Mouse (Mus musculus) cerebellum, adult 18-20 months (tissue): ENCODE data around the gene Vps35l.

Source experiments
- DNase-seq, 2 experiments: peaks; one replicate each; pipeline ENCODE4 v3.0.0; 2021

Gene Vps35l

DNA sequence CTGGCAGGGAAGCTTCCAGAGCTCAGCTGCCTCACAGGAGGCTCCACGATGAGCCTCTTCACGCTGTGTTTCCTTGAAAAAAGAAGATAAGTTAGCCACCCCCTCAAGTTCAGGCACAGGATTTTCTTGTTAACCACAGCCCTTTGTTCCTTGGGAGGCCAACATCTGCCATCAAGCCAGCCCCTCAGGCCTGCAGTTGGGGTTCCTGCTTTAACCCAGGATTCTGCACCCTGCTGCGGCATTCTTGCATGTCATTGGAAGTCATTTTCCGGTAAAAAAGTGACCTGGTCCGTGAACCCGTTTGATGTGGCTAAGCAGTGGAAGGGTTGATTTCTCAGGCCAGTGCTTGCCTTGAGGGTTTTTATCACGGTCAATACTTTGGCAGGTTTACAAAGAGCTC, 84.4 kb downstream of the Vps35l start:
- DNase-seq, result no peak

DNA sequence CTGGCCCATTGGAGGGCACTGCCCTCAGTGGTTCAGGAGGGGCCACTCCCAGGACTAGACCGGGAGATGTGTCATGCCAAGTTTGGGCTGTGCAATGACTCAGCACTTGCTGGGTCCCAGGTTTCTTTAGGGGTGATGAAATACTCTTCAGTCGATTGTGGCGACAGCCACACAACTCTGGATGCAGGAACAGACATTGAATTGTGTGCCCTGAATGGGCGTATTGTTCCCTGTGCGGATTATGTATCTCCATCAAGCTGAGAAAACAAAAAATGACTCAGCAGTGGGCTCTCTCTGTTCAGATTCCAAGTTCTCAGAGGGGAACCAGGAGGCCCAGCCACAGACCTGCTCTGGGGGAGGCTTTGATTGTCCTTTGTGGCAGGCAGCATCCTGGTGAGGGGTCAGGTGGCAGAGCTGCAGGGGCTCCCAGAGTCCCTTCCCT, 88.0 kb downstream of the Vps35l start:
- peak in 1 of 2 experiments; percentile 40 for DNase-seq

GRCm38 (mm10) chr7:118837901-118838300, 97.9 kb downstream of the Vps35l start:
- peak; percentile 35 to 53 for DNase-seq

- peak; percentile 52 to 54 for DNase-seq
Observed at GRCm38 (mm10) chr7:118841030-118841745, 101.2 kb downstream of the Vps35l start.

GRCm38 (mm10) chr7:118841796-118842195, 101.8 kb downstream of the Vps35l start:
- peak; percentile 36 to 43 for DNase-seq

DNA sequence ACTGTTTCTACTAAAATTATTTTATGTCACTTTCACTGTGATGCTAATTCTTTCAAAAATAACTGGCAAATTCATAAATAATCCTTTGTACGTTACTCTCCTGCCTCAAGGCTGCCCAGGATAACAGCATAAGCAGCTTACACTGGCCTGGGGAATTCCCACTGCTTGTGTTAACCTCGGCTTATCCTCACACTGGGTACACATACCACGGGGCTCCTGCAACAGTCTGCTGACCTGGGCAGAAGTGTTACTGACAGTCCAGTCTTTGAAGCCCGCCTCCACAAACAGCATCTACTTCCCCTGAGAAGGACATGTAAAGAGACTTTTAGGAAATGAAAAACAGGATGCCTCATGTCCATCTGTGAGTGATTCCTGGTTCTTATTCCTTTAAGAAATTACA, 102.9 kb downstream of the Vps35l start:
- no peak for DNase-seq

DNA sequence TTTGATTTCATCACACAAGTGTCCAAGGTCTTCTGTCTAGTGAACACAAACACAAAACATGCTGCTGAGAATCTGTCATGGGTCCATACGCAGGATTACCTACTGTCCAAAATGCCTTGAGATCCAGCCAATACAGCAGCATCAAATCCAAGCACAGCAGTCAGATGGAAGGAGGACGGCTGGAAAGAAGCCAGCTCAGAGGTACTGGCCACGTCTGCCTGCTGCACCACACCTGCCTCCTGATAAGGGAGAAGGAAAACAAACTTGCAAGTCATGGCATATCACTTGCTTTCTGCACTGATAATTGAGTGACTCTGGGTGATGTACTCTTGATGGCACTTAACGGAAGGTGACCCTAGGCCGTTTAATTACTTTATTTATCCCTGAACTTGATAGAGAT, 105.1 kb downstream of the Vps35l start:
- DNase-seq, result no peak

DNA sequence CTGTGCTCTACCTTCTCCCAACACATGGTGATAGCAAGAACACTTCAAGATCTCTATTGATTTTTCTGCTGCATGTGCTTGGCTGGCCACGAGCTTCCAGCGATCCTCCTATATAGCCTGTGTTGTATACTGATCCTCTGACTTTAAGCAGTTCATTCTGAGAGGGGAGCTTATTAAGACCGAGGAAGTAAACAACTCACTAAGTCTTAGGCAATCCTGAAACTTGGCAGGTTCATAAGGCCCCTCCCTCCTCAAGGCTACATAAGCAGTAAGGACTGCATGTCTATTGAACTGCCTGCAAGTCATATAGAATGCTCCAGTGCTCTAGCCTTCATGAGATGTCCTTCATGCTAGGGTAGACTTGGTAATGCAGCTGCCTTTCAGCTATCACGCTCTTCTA, 106.3 kb downstream of the Vps35l start:
- DNase-seq, result no peak

DNA sequence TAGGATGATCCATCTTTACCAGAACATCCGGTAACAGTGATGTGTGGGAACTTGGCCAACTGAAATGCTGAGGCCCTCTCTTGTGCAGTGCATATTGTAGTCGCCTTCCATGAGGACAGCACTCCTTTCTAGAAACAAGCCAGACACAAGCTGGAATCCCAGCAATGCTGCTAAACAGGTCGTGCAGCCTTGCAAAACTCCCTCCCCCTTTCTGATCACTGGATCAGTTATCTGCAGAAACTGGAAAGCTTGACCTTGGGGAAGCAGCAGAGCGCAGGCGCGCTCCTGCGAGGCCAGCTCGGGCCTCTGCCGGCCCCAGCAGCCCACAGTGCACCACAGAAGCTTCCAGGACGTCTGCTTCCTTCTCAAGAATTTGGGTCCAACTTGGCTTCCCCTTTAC, 108.8 kb downstream of the Vps35l start:
- DNase-seq, result no peak

DNA sequence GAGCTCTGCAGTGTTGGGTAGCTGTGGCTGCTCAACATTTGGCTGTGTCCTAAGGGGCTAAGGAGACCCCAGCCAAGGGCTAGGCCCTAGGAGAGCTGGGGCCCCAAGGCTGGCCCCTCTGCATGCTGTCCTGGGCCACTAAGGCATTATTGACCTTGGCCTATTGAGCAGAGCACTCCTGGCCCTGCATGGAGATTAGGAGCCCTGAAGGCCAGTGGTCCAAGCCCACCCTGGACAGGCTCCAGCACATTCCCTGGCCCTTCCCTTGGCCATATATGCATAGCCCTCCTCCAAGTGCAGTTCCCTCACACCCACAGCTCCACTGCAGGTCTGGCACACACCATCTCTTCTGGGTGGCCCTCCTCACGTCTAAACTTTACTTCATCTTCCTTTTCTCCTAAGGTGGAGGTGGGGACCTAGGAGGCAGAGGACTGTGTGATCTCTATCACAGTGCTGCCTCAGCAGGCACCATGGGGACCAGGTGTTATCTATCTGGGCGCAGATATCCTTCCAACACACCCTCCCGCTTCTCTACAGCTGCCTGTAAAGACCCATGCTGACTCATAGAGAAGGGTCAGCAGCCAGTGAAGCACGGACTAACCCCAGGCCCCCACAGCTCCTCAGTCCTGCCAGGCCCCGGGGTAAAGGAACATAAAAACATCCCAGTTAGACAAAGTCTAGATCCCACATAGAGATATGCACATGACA, 109.7 kb downstream of the Vps35l start:
- DNase-seq, result no peak

DNA sequence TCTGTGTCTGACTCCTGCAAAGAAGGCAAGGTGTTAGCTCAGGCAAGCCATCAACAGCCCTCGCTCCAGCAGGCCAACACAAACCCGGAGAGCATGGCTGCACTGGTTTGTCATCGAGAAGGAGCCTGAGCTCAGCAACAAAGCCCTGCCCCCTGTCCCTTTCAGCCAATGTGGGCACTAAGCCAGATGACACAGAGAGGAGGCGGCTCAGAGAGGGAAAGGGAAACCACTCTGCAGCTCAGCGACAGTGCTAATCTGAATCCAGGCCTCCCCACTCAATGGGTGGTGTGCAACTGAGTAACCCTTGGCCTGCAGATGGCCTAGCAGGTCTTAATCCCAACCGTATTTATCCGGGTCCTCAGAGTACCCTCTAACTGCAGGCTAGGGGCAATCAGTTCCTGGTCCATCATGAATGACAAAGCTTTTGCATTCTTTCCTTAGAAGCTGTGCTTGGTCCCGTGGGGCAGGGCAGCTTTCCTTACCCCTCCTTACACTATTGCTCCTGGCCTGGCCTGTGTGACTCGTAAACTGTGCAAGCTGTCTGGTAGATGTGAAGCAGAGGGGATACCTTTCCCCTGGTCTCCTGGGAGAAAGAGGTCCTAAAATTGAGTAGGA, 110.8 kb downstream of the Vps35l start:
- DNase-seq, result peak in 1 of 2 experiments; percentile 35

DNA sequence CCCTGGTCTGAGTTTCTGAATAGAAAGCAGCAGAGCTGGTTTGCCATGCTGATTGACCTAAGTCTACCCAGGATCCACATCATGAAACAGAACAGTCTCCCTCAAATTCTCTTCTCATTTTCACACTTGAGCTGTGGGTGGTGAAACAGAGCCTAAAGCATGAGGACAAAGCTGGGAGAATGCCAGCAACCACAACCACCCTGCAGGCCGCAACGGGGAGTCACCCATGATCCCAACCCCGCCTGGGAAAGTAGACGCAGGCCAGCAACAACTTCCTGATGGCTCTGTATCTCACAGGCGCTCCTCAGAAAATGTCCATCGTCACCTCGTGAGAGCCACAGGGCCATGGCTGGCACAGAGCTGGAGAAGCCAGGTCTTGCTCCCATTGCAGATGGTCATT, 111.5 kb downstream of the Vps35l start:
- no peak for DNase-seq

DNA sequence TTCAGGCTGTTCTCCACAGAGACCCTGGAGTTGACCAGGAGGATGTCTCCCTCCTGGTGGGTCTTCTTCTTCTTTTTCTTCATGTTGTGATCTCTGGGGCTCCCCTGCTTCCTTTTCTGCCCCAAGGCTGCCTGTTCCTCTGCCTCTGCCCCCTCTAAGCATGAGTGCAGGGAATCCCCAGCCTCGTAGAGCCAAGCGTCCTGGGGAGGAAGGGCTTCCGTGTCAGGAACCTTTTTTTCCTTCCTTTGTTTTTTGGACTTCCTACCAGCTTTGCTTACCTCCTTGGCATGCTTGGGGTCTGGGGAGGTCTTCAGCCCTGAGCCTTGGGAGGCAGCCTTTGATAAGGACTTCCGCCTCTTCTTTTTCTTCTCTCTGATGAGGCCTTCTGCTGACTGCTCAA, 112.6 kb downstream of the Vps35l start:
- DNase-seq, result no peak

- DNase-seq, result no peak
Observed at GRCm38 (mm10) chr7:118854606-118855005, 114.6 kb downstream of the Vps35l start.

DNA sequence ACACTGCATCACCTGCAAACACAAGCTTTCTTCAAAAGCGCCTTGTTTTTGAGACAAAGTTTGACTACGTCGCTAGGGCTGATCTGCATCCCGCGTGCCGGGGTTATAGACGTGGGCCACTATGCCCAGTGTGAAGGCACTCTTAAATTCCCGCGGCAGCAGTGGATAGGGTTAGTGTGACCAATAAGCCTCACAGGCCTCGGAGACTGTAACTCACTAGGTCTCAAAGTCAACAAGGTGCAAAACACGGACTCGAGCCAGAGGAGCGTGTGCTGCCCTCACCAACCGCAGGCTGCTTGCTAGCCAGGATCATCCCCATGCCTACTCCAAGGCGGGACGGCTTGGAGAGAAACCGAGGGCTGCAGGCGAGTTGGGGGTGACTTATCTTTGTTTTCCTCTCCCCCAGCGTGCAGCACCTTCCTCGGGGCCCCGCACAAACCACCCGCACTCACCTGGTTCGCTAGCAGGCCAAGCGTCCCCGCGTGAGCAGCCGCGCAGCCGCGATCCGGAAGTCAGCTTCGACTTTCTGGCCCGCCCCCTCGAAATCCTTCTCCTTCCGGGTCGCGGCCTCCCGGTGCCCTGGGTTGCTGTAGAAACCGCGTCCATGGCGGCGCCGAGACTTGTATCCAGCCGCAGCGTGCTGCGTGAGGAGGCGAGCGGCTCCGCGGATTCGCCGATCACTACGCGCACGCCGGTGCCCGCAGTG, 115.3 kb downstream of the Vps35l start, which contains the start of gene Iqck:
TSS of gene Iqck (plus strand) at position 582 of the 706 bp plus-strand sequence.
- peak; percentile 93 for DNase-seq

DNA sequence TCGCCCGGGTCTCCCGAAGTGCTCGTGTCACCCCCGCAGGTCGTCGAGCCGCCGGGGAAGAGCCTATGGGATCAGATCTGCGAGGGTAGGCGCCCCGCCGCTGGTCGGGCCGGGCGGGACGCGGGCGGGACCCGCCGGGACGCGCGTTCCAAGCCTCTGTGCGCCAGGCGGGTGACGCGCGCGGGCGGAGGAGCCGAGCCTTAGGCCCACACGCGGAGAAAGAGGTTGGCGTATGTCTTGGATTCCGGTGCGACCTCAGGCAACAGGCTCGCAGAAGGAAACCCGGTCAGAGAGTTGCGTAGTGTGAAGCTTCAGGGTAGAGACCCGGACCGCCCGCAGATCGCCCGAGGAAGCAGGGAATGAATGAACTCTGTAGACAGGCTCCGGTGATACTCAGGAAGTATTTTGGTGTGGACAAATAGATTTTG, 115.9 kb downstream of the Vps35l start, which contains the start of gene Knop1:
TSS of gene Knop1 (minus strand) at position 378 of the 428 bp plus-strand sequence.
- DNase-seq, result no peak

GRCm38 (mm10) chr7:118858640-118859039, 118.6 kb downstream of the Vps35l start:
- no peak for DNase-seq

- DNase-seq, result no peak
Observed at GRCm38 (mm10) chr7:118865362-118865761, 125.3 kb downstream of the Vps35l start.

DNA sequence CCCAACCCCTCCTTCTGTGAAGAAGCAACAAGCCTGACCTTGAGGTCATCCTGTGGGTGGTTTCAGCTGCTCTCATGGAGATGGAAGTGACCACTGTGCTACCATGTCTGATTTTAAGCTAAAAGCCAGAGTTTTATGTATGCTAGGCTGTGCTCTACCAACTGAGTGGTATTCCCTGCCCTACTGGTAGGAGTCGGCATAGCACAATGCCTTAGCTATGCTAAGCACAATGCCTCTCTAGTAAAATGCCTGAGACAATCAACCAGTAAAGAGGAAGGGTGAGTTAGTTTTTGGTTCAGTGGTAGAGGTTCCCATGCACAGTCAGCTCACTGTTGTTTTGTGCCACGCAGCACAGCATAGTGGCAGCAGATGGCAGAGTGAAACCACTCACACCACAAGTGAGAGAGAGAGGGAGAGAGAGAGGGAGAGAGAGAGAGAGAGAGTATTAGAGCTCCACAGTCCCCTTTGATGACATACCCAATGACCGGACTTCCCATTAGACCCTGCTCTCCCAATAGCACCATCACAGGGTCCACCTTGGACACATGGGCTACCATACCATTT, 139.5 kb downstream of the Vps35l start:
- no peak for DNase-seq

GRCm38 (mm10) chr7:118883957-118884356, 143.9 kb downstream of the Vps35l start:
- no peak for DNase-seq

GRCm38 (mm10) chr7:118884969-118885368, 144.9 kb downstream of the Vps35l start:
- DNase-seq, result no peak

GRCm38 (mm10) chr7:118887303-118888055, 147.5 kb downstream of the Vps35l start:
- no peak for DNase-seq
